Mouse (Mus musculus) telencephalon, adult 2 months (tissue): ENCODE measurements around the gene Fam160a2.
"Not testable (repeated sequence)": the region's sequence is repeated elsewhere in the genome, so short reads cannot be mapped to it uniquely, and the experiment has no call there.

Source experiments
- DNase-seq: peaks from one replicate; pipeline ENCODE4 v3.0.0-alpha.2; 2011; ENCODE audit warnings: low read depth, low spot score

Gene Fam160a2

GRCm38 (mm10) chr7:105394606-105395005 lies 5.2 kb downstream of the Fam160a2 start:
- no peak for DNase-seq

- no peak for DNase-seq
These were observed 9.6 kb downstream of the Fam160a2 start for GRCm38 (mm10) chr7:105390236-105390635.

- no peak for DNase-seq
These were observed 12.2 kb downstream of the Fam160a2 start for GRCm38 (mm10) chr7:105387696-105388095.

- no peak for DNase-seq
These were observed 19.5 kb downstream of the Fam160a2 start for GRCm38 (mm10) chr7:105380329-105380728.

- no peak for DNase-seq
These were observed 25.0 kb downstream of the Fam160a2 start, which contains the start of gene Gm5901 for GRCm38 (mm10) chr7:105374866-105375265. Gene Gm5901 (plus strand): TSS chr7:105375038.

GRCm38 (mm10) chr7:105373976-105374375 lies 25.9 kb downstream of the Fam160a2 start:
- peak; percentile 32 for DNase-seq

- DNase-seq, result no peak
These were observed 26.3 kb downstream of the Fam160a2 start for GRCm38 (mm10) chr7:105373509-105373908.

- DNase-seq, result no peak
These were observed 26.9 kb downstream of the Fam160a2 start for GRCm38 (mm10) chr7:105372912-105373311.

GRCm38 (mm10) chr7:105368521-105368920 lies 31.3 kb downstream of the Fam160a2 start:
- no peak for DNase-seq

GRCm38 (mm10) chr7:105367930-105368329 lies 31.9 kb downstream of the Fam160a2 start, which contains the start of gene Olfr692:
Gene Olfr692 (plus strand): TSS chr7:105368230.
- no peak for DNase-seq

- DNase-seq, result no peak
These were observed 32.6 kb downstream of the Fam160a2 start for GRCm38 (mm10) chr7:105367268-105367667.

- no peak for DNase-seq
These were observed 38.1 kb downstream of the Fam160a2 start for GRCm38 (mm10) chr7:105361713-105362112.

GRCm38 (mm10) chr7:105356487-105356886 lies 43.4 kb downstream of the Fam160a2 start:
- DNase-seq, result not testable (repeated sequence)

- not testable (repeated sequence) for DNase-seq
These were observed 43.8 kb downstream of the Fam160a2 start for GRCm38 (mm10) chr7:105356064-105356463.

GRCm38 (mm10) chr7:105342752-105343151 lies 57.1 kb downstream of the Fam160a2 start:
- no peak for DNase-seq

GRCm38 (mm10) chr7:105342170-105342569 lies 57.7 kb downstream of the Fam160a2 start, which contains the start of gene Olfr691:
Gene Olfr691 (minus strand): TSS chr7:105342270.
- DNase-seq, result no peak

GRCm38 (mm10) chr7:105334004-105334403 lies 65.8 kb downstream of the Fam160a2 start, which contains the start of gene Olfr690:
Gene Olfr690 (minus strand): TSS chr7:105334104.
- DNase-seq, result no peak

GRCm38 (mm10) chr7:105325302-105325701 lies 74.6 kb downstream of the Fam160a2 start:
- no peak for DNase-seq
